Mouse (Mus musculus) layer of hippocampus, adult 8-10 months (tissue): ENCODE results near the gene Il12a. TPM values are rescaled to one million over a fixed set of nuclear protein-coding genes. Genes with fewer than 3 reads are reported as not detected.
A peak's percentile ranks its signal among the peaks of the same experiment; 100 is the strongest.

Experiments used
- DNase-seq, 2 experiments: peaks; one replicate each; pipeline ENCODE4 v3.0.0; 2022; ENCODE audit warnings: low spot score in 2 of 2
- total RNA-seq, 4 experiments: library from RNA; stranded (reverse); gene quantifications; 2 replicates each; pipeline ENCODE4 v1.2.4; 2022

Il12a gene
- total RNA-seq, 4 experiments from 2014 or later, result 0.52 to 2.6 (median 0.98) TPM

GRCm38 (mm10) chr3:68684207-68684606 lies 6.2 kb upstream of the Il12a start:
- no peak for DNase-seq

GRCm38 (mm10) chr3:68686852-68687560 lies 3.4 kb upstream of the Il12a start:
- no peak for DNase-seq

GRCm38 (mm10) chr3:68689346-68689745 lies 1.1 kb upstream of the Il12a start:
- no peak for DNase-seq

GRCm38 (mm10) chr3:68691100-68691778 lies 795 bp downstream of the Il12a start:
- no peak for DNase-seq

- no peak for DNase-seq
These were observed 1.6 kb downstream of the Il12a start for GRCm38 (mm10) chr3:68691938-68692599.

GRCm38 (mm10) chr3:68692600-68693225 lies 2.3 kb downstream of the Il12a start:
- DNase-seq, result no peak

GRCm38 (mm10) chr3:68693441-68694048 lies 3.1 kb downstream of the Il12a start:
- DNase-seq, result peak; percentile 76 to 77

- DNase-seq, result no peak
These were observed 4.9 kb downstream of the Il12a start for GRCm38 (mm10) chr3:68695321-68695720.

- no peak for DNase-seq
These were observed 6.2 kb downstream of the Il12a start for GRCm38 (mm10) chr3:68696495-68697200.

- DNase-seq, result no peak
These were observed 8.2 kb downstream of the Il12a start for GRCm38 (mm10) chr3:68698601-68699000.

- no peak for DNase-seq
These were observed 9.6 kb downstream of the Il12a start for GRCm38 (mm10) chr3:68700091-68700490.

- no peak for DNase-seq
These were observed 15.9 kb downstream of the Il12a start for GRCm38 (mm10) chr3:68706307-68706706.

- no peak for DNase-seq
These were observed 17.8 kb downstream of the Il12a start for GRCm38 (mm10) chr3:68708230-68708629.

- DNase-seq, result peak; percentile 48 to 71
These were observed 18.9 kb downstream of the Il12a start for GRCm38 (mm10) chr3:68709198-68709797.

GRCm38 (mm10) chr3:68710436-68710835 lies 20.0 kb downstream of the Il12a start:
- no peak for DNase-seq

GRCm38 (mm10) chr3:68711510-68711909 lies 21.1 kb downstream of the Il12a start:
- no peak for DNase-seq

- peak in 1 of 2 experiments; percentile 67 for DNase-seq
These were observed 23.1 kb downstream of the Il12a start for GRCm38 (mm10) chr3:68713550-68713949.

GRCm38 (mm10) chr3:68717346-68717745 lies 26.9 kb downstream of the Il12a start:
- peak in 1 of 2 experiments; percentile 63 for DNase-seq

GRCm38 (mm10) chr3:68719229-68719819 lies 28.9 kb downstream of the Il12a start:
- no peak for DNase-seq

- DNase-seq, result peak in 1 of 2 experiments; percentile 32
These were observed 29.8 kb downstream of the Il12a start for GRCm38 (mm10) chr3:68720258-68720657.
